Mouse (Mus musculus) right cerebral cortex, adult 2 months (tissue): ENCODE results near the gene Gimap9.
A peak's percentile ranks its signal among the peaks of the same experiment; 100 is the strongest.

Experiments used
- DNase-seq, 2 experiments: peaks; one replicate each; pipeline ENCODE4 v3.0.0; 2021 to 2022; ENCODE audit warnings: low spot score in 2 of 2

Gene Gimap9

DNA sequence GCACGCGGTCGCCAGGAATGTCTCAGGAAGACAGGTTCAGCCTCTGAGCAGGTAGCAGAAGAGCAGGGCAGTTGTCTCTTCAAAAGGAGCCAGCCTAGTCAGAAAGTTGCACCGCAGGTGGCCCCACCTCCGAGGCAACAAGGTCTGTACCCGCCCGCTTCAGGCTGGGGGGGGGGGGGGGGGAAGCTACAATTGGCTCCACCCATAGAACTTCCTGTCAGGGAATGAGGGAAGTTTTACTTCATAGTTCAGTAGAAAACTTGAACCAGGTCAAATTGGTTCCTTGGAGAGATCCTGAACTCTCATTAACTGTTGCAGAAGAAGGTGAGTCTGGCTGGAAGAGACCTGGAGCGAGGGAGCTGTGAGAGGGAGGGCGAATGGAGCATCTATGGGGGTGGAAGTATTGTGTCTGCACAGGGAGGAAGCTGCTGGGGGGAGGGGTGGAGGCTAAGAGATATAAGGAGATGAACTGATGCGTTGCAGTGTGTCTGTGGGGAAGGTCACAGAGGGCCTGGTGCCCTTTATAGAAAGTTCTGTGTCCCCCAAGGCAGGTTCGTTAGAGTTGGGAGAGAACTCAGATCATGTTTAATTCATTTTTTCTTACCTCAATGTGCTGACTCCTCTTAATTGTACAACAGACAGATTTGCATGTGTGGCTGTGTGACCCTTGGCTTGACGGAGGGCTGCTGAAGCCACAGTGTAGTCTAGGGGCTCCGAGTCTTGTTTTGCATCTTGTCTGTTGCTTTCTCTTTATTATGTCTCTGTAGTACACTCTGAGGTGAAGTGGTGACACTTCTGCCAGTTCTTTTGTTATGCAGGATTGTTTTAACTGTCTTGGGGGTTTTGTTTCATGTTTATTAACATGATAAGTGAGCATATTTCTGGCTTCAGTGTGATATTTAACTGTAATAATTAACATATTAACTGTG lies at the start of gene Gimap9:
Gimap9 (plus strand) TSS at position 199 of the 929 bp plus-strand sequence.
- no peak for DNase-seq

- DNase-seq, result no peak
Measured at GRCm38 (mm10) chr6:48626464-48626863, 49.5 kb upstream of the Gimap9 start, which contains the start of gene AI854703. Gene AI854703 (plus strand): TSS chr6:48626764.

- DNase-seq, result peak; percentile 65 to 75
Measured at GRCm38 (mm10) chr6:48626984-48627383, 48.9 kb upstream of the Gimap9 start.

DNA sequence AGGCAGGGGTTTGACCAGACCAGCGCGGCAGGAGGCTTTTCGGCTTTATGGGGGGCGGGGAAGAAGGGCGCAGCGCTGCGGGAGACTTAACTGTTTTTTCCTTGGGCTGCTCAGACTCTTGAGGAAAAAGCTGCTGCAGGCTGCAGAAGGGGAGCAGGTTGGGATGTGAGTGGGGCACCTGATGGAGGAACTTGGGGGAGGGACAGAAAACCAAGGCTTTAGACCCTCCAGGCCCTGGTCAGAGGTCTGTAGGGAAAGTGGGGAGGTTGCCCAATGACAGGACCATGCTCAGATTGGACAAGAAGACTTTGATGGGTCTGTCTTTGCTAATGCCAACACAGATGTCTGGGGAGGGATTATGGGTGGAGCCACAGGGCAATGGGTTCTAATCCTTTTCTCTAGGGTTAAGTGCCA lies 48.4 kb upstream of the Gimap9 start:
- DNase-seq, result peak in 1 of 2 experiments; percentile 36

- DNase-seq, result no peak
Measured at GRCm38 (mm10) chr6:48628377-48628776, 47.6 kb upstream of the Gimap9 start.

DNA sequence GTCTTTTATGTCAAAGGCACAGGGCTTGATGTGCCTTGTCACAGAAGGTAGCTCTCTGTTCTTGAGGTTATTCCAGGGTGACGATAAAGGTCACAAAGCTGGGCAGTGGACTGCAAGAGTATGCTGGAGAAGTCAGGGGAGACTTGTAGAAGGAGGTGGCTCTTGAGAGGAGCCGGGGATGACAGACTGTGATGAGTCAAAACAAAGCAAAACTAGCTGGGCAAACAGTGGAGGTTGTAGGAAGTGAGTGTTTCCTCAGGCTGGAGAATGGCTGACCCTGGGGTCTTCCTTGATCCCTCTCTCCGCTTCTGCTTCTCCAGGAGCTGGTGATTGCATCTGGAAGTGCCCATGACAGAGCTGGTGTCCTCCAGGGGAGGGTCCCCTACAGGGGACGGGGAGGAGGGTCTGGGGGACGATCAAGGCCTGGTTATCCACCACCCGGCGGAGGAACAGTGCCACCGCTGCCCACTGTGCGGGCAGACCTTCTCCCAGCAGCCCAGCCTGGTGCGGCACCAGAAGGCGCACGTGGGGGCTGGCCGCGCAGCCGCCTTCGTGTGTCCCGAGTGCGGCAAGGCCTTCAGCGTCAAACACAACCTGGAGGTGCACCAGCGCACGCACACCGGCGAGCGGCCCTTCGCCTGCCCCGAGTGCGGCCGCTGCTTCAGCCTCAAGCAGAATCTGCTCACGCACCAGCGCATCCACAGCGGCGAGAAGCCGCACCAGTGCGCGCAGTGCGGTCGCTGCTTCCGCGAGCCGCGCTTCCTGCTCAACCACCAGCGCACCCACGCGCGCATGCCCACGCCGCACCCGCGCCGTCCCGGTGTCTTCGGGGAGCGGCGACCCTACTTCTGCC lies 46.9 kb upstream of the Gimap9 start:
- peak; percentile 49 to 66 for DNase-seq

GRCm38 (mm10) chr6:48629661-48630034 lies 46.3 kb upstream of the Gimap9 start:
- DNase-seq, result no peak

- DNase-seq, result no peak
Measured at GRCm38 (mm10) chr6:48630831-48631230, 45.1 kb upstream of the Gimap9 start.

DNA sequence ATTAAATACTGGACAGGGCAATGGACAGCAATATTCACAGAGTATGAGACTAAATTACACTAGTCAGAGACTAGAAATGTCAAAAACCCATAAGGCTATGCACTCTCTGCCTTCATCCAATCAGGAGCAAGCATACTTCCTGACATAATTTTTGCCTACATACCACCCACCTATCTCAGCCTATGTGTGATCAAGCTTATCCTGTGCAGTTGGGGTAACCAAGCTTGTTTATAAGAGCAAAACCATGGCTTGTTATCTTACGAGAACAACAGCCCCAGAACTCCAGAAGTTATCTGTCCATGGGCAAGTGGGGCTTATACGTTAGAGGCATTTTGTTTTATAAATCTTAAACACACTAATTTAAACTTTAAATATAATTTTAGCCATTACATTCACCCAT lies 40.8 kb upstream of the Gimap9 start:
- no peak for DNase-seq

DNA sequence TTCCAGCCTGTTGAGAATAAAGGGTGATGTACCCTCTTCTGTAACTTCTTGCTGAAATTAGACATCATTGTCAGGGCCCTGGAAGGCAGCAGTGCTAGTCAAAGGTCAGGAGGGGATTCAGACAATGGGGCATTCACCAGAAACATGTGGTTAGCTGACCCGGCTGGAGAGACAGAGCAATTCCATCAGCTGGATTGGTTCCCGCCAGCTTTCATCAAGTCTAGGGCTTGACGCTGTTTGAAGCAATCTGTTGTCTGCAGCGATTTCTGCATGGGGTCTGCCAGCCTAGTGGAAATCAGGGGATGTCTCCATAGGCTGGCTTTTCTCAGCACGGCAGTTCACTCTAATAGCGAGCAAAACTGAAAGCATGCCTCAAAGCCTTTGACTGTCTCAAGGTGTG lies 39.4 kb upstream of the Gimap9 start:
- DNase-seq, result no peak

- no peak for DNase-seq
Measured at GRCm38 (mm10) chr6:48637811-48638500, 38.0 kb upstream of the Gimap9 start.

DNA sequence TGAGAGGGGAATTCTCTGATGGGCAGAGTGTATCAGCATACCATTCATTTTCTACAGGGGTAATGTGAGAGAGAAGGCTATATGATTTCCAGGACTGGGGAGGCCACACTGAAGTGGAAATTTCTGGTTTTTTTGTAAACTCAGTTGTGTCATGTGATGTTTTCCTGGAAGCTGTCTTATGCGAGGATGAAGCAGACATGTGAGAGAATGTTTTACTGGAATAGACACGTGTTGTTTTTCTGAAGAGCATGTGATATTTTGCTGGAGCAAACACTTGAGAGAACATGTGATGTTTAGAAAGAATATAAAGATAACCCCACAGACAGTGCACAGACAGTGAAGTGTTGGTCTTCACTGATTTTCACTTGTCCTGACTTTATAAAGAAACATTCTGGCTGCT lies 37.4 kb upstream of the Gimap9 start:
- DNase-seq, result no peak

- no peak for DNase-seq
Measured at GRCm38 (mm10) chr6:48641391-48641790, 34.5 kb upstream of the Gimap9 start.

- DNase-seq, result peak in 1 of 2 experiments; percentile 40
Measured at GRCm38 (mm10) chr6:48642764-48643292, 33.1 kb upstream of the Gimap9 start.

DNA sequence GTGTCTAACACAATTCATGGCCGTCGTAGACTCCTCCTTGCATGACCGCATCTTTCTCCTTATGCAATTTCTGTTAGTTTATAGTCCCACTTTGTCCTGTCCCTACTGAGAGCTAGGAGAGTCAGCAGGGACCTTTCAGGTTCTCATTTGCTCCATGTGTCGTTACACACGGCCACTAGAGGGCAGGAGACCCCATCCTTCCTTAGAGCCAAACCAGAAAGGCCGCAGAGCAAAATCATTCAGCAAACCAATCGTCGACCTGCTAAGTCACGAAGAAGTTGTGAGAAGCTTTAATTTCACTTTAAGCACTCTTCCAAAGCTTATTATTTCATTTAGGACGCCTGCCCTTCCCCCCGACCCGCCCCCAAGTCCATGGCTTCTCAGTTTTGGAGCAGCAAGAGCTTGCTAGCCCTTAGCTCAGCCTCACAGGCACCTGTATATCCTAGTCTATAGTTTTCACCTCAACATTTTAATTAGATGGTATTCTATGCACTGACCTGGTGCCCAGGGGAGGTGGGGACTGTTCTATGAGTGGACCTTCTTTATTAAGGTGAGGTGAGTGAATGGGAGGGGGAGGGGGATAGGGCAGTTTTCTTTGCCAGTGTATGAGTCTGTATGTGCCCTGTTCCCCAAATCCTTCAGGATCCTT lies 30.1 kb upstream of the Gimap9 start:
- peak; percentile 70 to 79 for DNase-seq

DNA sequence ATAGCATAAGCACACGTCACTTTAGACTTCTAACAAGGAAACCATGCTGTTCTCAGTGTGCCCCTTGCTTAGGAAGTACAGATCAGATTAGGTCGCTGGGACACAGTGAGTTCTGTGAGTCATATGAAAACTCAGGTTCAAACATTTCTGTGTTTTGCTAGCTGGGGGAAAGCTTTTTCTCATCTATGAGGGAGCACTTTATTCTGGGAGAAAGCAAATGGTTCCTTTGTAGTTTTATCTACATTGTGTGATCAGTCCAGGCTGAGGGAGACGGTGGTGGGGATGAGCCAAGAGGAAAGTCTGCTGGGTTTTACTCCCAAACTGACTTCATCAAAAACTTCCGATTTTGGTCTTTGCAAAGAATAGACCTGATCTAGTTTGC lies 29.6 kb upstream of the Gimap9 start:
- no peak for DNase-seq

- DNase-seq, result no peak
Measured at GRCm38 (mm10) chr6:48646995-48647394, 28.9 kb upstream of the Gimap9 start, which contains the start of gene Gimap8. Gene Gimap8 (plus strand): TSS chr6:48647234.

- DNase-seq, result no peak
Measured at GRCm38 (mm10) chr6:48647611-48648010, 28.3 kb upstream of the Gimap9 start.

DNA sequence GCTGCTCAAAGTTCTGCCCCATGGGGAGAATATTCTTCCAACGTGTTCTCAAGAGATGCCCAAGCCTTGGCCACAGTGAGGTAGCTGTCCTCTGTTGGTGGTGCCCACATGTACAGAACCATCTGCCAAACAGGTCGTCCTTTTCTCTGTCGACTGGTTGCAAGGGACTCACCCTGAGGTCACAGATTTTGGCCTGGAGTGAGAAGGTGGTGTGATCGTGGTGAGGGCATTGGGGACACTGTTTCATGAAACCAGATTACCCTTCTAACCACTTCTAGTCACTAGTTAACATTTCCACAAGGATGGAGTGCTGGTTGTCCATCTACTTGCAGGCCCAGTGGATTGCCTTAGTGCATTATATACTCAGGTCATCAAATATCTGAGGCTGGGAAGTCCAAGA lies 27.1 kb upstream of the Gimap9 start:
- DNase-seq, result no peak

DNA sequence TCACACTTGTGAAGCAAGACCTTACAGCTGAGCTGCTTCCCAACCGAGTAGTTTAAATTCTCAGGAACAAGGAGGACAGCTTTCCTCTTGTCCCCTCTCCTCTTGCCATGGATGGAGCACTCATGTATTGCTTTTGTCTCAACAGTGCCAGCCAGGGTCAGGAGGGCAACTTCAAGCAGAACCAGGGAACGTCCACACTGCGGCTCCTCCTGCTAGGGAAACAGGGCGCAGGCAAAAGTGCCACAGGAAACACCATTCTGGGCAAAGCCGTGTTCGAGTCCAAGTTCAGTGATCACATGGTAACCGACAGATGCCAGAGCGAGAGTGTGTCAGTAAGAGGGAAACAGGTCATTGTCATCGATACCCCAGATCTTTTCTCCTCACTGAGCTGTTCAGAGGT lies 25.9 kb upstream of the Gimap9 start:
- no peak for DNase-seq

- no peak for DNase-seq
Measured at GRCm38 (mm10) chr6:48658721-48659120, 17.2 kb upstream of the Gimap9 start.
